Mouse (Mus musculus) left cerebral cortex, adult 18-20 months (tissue): ENCODE measurements around the gene Il34. TPM values are rescaled to one million over a fixed set of nuclear protein-coding genes. Genes with fewer than 3 reads are reported as not detected.
A peak's percentile ranks its signal among the peaks of the same experiment; 100 is the strongest.

ENCODE experiments used
- DNase-seq, 2 experiments: peaks; one replicate each; pipeline ENCODE4 v3.0.0; 2021 to 2022; ENCODE audit warnings: low spot score in 2 of 2, mixed read lengths in 1 of 2
- total RNA-seq, 2 experiments: library from RNA; stranded (reverse); gene quantifications; 2 replicates each; pipeline ENCODE4 v1.2.3; 2021

Gene Il34
- total RNA-seq, 2 experiments from 2014 or later = 102 to 106 TPM

DNA sequence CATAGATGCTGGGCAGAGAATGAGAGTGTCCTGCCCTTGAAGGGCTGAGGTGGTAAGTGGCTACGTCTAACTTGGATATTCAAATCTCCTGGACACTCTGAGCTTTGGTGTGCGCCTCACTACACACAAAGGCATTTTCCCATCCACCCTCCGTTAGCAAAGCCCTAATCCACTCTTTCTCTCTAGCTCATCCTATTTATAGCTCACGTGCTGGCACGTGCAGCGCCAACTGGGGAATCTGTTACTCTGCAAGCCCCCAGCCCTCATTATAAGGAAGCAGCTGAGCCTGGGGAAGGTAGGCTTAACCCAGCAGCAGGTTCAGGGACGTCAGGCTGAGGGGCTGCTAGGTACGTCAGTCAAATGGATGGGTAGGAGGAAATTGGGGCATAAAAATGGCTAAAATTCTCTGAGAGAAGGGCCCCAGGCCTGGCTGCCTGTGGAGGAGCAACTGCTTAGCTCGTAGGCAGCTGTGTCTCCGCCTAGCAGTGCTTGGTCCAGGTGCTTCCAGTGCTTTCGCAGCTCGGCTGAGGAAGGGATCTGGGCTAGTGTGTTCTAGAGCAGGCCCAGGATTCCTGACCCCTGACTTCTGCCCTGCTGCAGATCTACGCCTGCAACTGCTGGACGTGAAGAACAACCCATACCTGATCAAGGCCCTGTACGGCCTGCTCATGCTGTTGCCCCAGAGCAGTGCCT, 90.8 kb downstream of the Il34 start:
- DNase-seq = no peak

DNA sequence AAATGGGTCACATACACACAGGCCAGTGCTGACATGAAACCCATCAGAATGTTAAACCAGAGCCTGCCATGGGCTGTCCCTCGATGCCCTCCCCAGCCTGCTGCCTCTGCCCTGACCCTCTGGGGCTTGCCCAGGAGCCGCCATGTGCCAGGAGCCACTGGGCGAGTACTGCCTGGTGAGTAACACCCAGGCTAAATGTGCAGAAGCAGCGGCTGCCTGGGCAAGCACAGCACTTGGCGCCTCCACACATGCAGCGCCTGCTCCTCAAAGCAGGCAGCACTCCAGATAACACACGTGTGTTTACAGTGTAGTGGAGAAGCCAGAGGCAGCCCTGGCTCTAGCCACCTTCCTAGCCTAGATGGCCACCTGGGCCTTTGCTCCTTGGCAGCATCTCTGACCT, 92.7 kb downstream of the Il34 start:
- DNase-seq = peak; percentile 51

DNA sequence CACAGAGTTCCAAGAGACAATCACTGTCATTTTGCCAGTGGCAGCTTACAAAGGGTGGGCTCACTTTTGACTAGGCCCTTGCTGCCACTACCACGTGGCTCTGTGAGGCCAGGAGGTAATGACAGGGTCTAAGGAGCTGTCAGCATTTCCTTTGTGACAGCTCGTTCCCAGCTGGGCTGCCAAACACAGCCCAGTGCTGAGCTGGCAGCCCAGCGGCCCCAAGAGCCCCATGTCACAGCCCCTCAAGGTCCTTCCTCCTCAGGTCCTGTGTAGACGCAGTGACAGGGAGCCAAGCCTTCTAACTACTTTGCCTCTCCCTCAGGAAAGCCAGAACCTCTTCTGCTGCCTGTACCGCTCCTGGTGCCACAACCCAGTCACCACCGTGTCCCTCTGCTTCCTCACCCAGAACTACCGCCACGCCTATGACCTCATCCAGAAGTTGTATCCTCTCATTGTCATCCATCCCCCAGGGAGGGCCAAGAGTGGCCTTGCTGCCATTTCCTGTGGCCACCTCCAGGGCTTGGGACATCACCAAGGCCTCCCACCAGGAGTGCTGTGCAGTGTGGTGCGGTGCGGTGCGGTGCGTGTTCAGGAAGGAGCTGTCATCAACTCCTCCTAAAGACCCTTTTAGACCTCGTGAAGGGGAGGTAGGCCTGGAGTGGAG, 94.3 kb downstream of the Il34 start:
- DNase-seq = no peak

DNA sequence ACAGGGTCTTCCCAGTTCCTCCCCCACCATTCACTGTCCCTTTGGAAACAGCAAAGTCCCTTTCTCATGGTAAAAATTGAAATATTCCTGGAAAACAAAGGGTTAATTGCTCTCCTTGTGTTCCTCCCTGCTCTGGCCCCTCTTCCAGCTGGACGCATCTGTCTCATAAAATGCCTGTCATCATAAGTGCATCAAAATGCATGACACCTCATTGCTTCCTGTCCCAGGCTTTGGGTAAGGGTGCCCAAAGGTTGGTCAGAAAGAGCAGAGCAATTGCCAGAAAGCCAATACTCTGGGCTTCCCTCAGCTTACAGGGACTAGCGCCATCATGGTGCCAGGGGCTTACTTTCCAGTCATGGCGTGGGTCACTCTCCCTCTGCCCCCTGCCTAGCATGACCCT, 95.1 kb downstream of the Il34 start:
- DNase-seq = no peak

DNA sequence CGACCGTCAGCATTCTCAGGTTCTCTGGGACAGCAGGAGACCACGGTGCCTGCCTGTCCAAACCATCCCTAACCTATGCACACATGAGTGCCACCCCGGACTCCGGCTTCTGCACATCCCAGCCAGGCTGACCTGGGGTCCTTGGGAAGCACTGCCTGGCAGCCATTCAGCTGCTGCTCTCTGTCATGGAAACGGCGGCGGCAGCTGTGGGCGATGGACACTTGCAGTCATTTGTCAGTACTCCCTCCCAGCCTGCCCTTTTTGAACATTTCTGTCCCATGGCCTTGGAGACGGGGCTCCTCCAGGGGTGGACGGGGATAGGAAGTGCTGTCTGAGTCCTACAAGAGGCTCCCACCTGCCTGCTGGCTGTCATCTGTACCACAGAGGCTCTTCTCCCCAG, 97.3 kb downstream of the Il34 start:
- DNase-seq = no peak

DNA sequence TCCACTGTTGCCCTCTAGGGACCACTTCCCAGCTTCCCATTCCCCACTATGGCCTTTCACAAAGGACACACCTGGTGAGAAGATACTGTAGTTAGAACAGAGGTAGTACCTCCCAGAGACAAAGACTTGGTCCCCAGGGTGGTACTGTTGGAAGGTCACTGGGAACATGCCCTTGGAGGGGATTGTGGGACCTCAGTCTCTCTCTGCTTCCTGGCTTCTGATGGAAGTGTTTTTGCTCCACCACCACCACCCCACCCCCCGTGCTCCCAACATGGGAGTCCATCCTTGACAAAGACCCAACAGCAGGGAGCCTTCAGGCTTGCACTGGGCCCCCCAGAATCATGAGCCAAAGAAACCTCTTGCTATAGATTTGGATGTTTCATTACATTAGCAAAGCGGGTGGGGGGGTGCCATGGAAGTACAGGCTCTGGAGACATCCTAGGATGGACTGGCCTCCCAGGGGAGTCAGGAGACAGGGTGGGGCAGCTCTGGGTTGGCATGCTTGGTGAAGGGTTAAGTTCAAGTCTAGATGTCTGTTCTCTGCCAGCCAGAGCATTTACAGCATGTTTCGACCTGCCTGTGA, 99.3 kb downstream of the Il34 start:
- no peak for DNase-seq

DNA sequence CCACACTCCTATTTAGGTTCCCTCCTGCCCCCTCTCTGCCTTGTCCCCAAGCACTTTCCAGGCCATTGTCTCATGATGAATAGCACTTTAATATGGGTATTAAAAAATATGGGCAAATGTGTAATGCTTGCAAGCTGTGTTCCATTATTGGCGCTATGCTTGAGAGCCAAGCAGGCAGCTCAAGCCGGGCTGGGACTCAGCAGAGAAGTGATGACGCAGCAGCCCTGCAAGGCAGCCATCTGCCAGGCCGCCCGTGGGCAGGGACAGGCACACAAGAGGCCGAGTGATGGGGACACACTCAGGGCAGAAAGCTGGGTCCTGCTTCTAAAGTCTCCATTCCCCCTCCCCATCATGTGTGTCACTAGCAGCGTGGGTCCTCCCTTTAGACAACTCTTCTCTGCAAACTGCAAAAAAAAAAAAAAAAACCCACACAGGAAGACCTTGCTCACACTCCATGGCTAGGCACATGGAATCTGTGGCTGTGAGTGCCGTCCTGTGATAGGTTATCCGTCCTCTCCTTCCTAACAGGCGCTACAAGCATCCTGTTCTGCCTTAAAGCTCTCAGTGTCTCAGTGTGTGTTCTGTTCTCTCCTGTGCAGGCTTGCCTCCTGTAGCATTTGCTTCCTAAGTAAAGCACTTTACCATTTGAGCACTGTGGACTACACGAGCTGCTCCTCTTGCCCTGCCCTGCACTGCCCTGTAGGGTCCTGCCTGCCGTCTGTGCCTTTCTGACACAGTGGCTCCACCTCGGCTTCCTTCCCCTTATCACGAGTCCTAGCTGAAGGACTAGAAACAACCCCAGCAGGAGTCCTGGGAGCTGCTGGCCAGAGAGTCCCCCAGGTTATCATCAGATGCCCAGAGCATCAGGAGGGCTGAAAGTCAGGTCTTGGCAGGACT, 100.1 kb downstream of the Il34 start:
- DNase-seq = peak in 1 of 2 experiments; percentile 59

DNA sequence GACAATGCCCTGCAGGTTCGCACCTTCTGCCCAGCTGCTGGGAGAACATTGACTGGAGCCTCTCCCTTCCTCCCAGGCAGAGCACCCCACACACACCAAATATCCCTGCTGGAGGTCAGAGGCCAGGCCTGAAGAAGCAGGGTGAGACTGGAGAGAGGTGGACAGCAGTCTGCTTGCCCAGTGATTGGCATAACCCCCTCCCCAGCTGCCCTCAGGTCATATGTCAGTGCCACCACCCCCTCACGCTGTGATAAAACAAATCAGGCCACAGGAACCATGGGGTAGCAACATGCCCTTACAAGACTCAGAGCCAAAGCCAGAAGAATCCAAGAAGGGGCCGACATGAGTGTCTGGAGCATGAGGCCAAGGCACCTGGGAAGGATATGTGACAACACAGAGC, 101.6 kb downstream of the Il34 start:
- DNase-seq = no peak

DNA sequence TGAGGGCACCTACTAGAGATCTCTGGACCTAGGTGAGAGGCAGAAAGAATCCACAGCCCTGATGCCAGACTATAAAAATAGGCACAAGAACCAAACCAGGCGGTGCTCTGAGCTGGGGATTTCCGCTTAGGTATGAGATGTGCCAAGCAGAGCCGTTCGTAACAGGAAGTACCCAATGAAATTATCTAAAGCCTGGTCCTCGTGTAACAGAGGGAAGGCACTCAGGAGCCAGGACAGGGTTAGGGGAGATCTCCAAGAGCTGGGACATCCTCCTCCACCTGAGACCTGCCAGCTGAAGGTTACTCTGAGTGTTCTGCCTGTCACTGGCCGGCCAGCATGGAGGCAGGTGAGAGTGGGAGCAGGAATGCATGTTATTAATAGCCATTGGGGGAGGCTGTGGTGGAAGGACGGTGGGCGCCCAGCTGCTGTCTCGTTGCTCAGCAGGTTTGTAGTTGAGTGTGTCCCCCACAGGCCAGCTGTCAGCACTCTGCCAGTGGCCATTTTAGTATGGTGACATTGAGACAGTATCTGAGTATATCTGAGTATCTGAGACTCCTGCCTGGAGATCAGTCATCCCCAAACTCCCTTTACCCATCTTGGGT, 102.2 kb downstream of the Il34 start:
- no peak for DNase-seq

DNA sequence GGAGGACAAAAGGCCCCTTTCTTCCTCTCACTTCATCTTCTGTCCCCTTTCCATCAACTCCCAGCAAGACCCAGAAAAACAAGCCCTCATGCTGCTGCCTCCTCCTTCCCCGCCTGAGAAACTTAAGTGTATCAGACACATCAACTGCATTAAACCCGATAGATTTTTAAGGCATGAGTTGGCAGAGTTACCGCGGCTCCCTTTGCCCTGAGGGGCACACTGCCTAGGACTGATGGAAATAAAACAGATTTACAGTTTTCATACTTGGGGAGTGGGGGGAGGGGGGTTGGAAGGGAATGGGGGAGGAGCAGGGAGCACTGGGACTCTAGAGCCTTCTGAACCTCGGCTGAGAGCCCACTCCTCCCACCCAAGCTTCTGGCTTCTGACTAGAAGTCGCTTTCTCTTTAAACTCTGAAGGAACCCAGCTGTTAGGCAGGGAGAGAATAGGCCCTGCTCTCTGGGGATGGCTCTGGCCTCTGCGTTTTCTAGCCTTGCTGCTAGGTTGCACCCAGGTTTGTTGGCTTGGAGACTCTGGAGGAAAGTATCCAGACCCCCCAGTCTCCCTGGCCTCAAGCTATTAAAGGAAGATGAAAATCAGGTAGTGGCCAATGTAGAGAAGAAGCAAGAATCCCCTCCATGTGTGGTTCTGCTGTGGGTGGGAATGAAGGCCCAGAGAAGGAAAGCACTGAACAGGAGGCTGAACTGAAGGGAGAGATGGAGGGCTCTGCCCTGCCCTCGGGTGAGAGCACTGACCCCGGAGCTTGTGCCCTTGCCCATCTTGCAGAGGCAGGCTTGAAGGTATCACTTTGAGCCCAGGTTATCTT, 102.9 kb downstream of the Il34 start:
- DNase-seq = no peak

DNA sequence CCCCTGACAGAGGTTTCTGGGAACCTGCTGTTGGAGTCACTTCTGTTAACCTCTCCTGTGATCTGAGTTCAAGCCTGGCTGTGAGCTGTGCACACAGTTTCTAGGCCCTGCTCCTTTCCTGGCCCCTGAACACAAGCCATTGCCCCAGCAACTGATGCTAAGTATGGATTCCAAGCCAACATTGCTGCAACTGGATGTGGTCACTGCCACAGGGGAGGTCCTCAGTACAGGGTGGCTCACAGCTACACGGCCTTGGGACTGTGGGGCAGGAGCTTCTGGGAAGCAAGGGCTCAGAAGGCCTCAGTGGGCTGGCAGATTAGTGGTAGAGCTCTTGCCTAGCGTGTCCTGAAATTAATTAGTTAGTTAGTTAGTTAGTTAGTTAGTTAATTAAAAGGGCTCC, 105.2 kb downstream of the Il34 start:
- DNase-seq = no peak

DNA sequence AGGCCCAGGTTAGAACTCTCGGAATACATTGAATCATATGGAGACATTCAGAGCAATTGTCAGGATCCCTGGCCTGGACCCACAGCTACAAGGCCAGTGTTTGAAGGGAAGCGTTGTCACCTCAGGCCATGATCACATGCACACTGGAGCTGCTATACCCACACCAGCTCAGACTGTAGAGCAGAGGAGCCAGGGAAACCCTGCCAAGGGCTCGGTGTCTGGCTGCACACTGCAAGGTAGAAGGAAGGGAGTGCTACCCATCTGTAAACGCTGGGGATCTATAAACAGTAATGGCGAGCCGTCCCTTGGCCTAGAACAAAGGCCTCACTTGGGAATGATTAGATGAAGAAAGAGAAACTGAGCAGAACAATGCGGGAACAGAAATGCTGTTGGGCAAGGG, 106.2 kb downstream of the Il34 start:
- no peak for DNase-seq

DNA sequence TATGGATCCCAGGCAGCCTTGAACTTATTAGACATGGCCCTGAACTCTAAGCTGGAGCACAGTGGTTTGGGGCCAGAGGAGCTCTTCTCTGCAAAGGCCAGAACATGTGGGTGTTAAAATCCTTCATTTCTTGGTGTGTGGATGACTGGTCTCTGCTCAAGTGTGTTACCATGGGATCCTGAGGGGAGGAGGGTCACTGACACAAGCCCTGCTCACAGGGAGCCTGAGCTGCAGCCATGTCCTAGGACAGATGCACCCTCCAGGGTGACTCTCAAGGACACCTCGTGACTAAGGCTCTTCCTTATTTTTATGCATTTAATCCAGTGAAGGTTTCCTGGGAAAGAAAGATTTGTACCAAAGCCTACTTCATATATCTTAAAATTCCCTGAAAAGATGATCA, 107.6 kb downstream of the Il34 start:
- no peak for DNase-seq

DNA sequence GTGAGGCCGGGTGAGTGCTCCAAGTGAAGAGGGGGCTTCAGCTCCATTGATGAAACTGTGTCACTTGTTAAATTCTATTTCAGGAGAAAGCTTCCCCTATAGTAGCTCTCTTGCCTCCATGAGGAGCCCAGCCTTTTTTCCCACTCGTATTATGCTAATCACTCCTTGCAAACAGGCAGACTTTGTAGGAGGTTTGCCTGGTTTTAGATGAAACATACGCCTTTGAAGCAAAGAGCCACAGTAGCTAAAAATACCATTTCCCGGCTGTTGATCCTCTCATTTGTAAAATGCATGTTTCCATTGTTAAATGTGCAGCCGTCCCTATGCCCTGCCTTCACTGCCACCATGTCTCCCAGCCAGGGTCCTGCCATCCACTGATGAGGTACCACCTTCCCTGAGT, 108.2 kb downstream of the Il34 start:
- no peak for DNase-seq

DNA sequence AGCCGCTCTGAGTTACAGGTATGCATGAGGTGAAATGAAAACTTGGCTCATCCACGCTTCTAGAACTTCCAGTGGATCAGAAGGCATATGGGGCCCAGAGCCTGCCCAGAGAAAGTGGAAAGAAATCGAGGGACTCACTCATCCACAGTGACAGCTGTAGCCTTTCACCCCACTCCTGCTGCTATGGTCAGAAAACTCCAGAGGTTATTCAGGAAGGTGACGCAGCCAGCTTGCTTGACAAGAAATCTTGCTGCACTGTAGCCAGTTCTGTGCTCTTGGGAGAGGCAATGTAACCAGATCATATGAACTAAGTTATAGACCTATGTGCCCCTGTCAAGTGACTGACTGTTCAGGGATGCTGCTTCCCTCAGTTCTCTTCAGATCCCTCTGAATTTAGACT, 109.7 kb downstream of the Il34 start:
- DNase-seq = no peak

DNA sequence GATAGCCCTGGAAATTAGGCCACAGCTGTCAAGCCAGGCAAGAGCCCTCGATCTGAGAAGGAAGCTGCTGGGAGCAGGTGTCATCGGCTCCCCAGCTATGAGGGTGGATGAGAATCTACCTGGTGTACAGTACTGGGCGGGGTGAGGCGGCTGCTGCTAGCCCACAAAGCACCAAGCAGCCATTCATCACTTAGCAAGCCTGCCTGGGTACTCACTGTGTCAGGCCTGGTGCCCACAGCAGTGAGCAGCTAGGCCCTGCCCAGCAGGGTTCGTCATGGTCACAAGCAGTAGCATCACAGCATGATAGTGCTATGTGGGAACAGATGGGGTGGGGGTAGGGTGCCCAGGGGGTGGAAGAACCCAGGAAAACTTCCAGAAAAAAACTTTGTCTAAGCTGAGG, 110.3 kb downstream of the Il34 start:
- DNase-seq = no peak

DNA sequence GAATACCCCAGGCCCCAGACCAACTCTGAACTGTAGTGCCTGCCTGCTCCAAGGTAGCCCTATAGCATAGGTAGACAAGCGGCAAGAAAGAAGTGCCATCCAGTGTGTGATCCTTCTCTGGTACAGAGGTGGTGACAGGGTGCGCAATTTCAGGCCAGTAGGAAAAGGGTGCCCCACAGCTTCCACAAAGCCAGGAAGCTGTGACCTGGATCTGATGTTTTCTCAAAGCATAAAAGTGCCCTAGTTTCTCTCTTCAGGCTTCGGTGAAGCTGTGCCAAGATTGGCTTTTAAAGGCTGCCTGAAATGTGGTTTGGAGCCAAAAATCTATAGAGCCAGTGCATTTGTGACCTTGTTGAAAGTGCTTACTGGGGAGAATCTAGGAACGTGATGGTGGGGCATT, 110.9 kb downstream of the Il34 start:
- DNase-seq = no peak

DNA sequence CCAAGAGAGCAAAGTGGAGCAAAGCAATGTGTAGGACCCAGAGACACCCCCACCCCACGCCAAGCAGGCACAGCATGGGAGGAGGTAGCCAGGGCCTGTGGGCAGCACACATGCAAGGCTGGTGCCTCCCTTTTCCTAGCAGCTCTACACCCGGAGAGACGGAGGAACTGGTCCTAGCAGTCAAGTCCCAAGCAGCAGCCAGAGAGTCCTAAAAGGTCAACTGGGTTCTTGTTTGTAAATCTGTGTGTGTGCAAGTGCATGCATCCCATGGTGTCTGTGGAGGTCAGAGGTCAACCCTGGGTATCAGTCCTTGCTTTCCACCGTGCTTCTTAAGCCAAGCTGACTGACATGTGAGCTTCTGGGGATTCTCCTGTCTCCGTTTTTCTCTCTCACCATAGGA, 111.5 kb downstream of the Il34 start:
- DNase-seq = no peak
